Mouse (Mus musculus) stomach, postnatal 0 days (tissue): ENCODE measurements around the gene Vegfc.

ENCODE experiments used
- CTCF ChIP-seq: IDR thresholded peaks from 2 replicates; pipeline ENCODE4 v1.5.1; 2016; ENCODE audit warnings: antibody characterized with exemption, low read depth, mild to moderate bottlenecking, moderate library complexity
- EP300 ChIP-seq: optimal IDR thresholded peaks from 2 replicates; pipeline ENCODE3; 2016; ENCODE audit warnings: antibody characterized with exemption

DNA sequence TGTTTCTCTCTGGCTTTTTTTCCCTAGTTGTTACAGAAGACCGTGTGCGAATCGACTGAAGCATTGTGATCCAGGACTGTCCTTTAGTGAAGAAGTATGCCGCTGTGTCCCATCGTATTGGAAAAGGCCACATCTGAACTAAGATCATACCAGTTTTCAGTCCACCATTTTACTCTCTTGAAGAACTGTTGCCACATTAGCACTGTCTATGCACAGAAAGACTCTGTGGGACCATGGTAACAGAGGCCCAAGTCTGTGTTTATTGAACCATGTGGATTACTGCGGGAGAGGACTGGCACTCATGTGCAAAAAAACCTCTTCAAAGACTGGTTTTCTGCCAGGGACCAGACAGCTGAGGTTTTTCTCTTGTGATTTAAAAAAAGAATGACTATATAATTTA lies 108.5 kb downstream of the Vegfc start:
- TF ChIP-seq CTCF, result no peak
- TF ChIP-seq EP300, result no peak
